ENCODE assay signal across 20 mouse cellular contexts in genomic region chr2:160667259-160667658, GRCm38 (mm10). TPM values are rescaled to one million over a fixed set of nuclear protein-coding genes. Genes with fewer than 3 reads are reported as not detected.
DNase-seq lines count a peak whose midpoint lies in the region; ATAC-seq and TF ChIP-seq lines count a peak whose summit lies in the region.
"Had no signal": no experiment of that assay in that cellular context is flagged by ENCODE, and none has a peak within 500 bp of the region (broad histone marks: within the 10 kb centered on the region; RNA-seq: fewer than 3 reads in every experiment).

No protein-coding gene starts in this region.

- no peak overlapping the region for H3K4me3 ChIP-seq in liver, embryonic 16.5 days (ENCODE audit: low read depth, low read length)
- H3K4me3 ChIP-seq in thymus, adult 2 months (ENCODE audit: control insufficient read depth, insufficient read depth, low read length), result no peak overlapping the region
- H3K4me3 ChIP-seq: erythroblast, embryonic 14.5 days; forebrain, embryonic 15.5 days; hindbrain, embryonic 12.5 days; kidney, embryonic 15.5 days; limb, embryonic 10.5 days; midbrain, embryonic 10.5 days; stomach, embryonic 15.5 days had no signal

- no peaks in the 10 kb centered on the region for H3K9me3 ChIP-seq in liver, embryonic 16.5 days (replicated peaks; ENCODE audit: control insufficient read depth, low read length)
- H3K9me3 ChIP-seq: forebrain, embryonic 15.5 days; hindbrain, embryonic 12.5 days; kidney, embryonic 15.5 days; limb, embryonic 10.5 days; midbrain, embryonic 10.5 days; stomach, embryonic 15.5 days had no signal

- WGBS in liver, embryonic 16.5 days (ENCODE audit: insufficient replicate concordance), result 33% methylated on average over 4 of the region's 4 CpGs
- WGBS in thymus, adult 2 months, result 68% methylated on average over 4 of the region's 4 CpGs

- H3K27me3 ChIP-seq in liver, embryonic 16.5 days (ENCODE audit: control insufficient read depth, insufficient read depth, low read depth, low read length), result no peaks in the 10 kb centered on the region
- H3K27me3 ChIP-seq in thymus, adult 2 months (ENCODE audit: control insufficient read depth, insufficient read depth, low read length), result no peaks in the 10 kb centered on the region
- H3K27me3 ChIP-seq: forebrain, embryonic 15.5 days; hindbrain, embryonic 12.5 days; kidney, embryonic 15.5 days; stomach, embryonic 15.5 days had no signal

- no peak for TF ChIP-seq POLR2A in thymus, adult 2 months (IDR thresholded peaks at IDR 0.05; ENCODE audit: control insufficient read depth, extremely low read depth, insufficient read depth, low read length, poor library complexity)

- H3K9ac ChIP-seq in liver, embryonic 16.5 days (ENCODE audit: low read depth, low read length), result no peak overlapping the region; the same call in 1 of the 2 replicates
- H3K9ac ChIP-seq: forebrain, embryonic 15.5 days; hindbrain, embryonic 12.5 days; kidney, embryonic 15.5 days; lung, embryonic 14.5 days; stomach, embryonic 15.5 days had no signal

- H3K36me3 ChIP-seq in liver, embryonic 16.5 days (ENCODE audit: control insufficient read depth, insufficient read depth), result peaks cover 18% of the 10 kb centered on the region
- peaks cover 21% of the 10 kb centered on the region for H3K36me3 ChIP-seq in thymus, adult 2 months (ENCODE audit: control insufficient read depth, insufficient read depth, low read length)

- no peak overlapping the region for H3K27ac ChIP-seq in liver, embryonic 16.5 days (ENCODE audit: low read length)
- no peak overlapping the region for H3K27ac ChIP-seq in thymus, adult 2 months (ENCODE audit: control insufficient read depth, insufficient read depth, low read length)
- H3K27ac ChIP-seq: forebrain, embryonic 15.5 days; hindbrain, embryonic 12.5 days; kidney, embryonic 15.5 days; limb, embryonic 10.5 days; midbrain, embryonic 10.5 days; stomach, embryonic 15.5 days had no signal

- peak; percentile 88 for DNase-seq in heart, adult 11 months
- DNase-seq in heart, adult 9 months (ENCODE audit: low spot score in 2 of 2), result no peak
- DNase-seq in c-Kit-positive CD71-negative TER-119-negative erythroid progenitor cells, embryonic 14.5 days (ENCODE audit: low read depth), result peak; percentile 28
- DNase-seq in left cerebral cortex, adult 8-10 months (ENCODE audit: low spot score in 2 of 2), result no peak
- no peak for DNase-seq in Muller cell, postnatal 12 days (ENCODE audit: inconsistent ontology term)
- no peak for DNase-seq in thymus, adult 2 months
- DNase-seq: cerebellum, adult 11-12 months; cerebellum, postnatal 25 days; heart, adult 18-20 months; lung, embryonic 14.5 days; spleen, adult 18-20 months had no signal

- peaks cover 5% of the 10 kb centered on the region for H3K4me1 ChIP-seq in liver, embryonic 16.5 days (ENCODE audit: control insufficient read depth, low read depth, low read length)
- no peaks in the 10 kb centered on the region for H3K4me1 ChIP-seq in thymus, adult 2 months (replicated peaks; ENCODE audit: control insufficient read depth, insufficient read depth, low read length)
- H3K4me1 ChIP-seq: forebrain, embryonic 15.5 days; hindbrain, embryonic 12.5 days; kidney, embryonic 15.5 days; limb, embryonic 10.5 days; midbrain, embryonic 10.5 days; stomach, embryonic 15.5 days had no signal

- ATAC-seq in liver, embryonic 16.5 days (ENCODE audit: low read depth), result 0 out of 2 replicates have a peak, but pooled peaks have one; percentile 5
- peak; percentile 97 for ATAC-seq in monocyte, adult 5-6 weeks (replicated peaks; ENCODE audit: insufficient number of reproducible peaks, low FRiP score, low TSS enrichment, poor library complexity, severe bottlenecking)
- ATAC-seq: forebrain, embryonic 15.5 days had no signal

- no peak for TF ChIP-seq CTCF in thymus, adult 2 months (IDR thresholded peaks at IDR 0.05; ENCODE audit: borderline replicate concordance, control insufficient read depth, extremely low read depth, insufficient read depth, low read length, poor library complexity)

- H3K4me2 ChIP-seq in liver, embryonic 16.5 days (ENCODE audit: low read depth, low read length), result no peak overlapping the region
- H3K4me2 ChIP-seq: forebrain, embryonic 15.5 days; hindbrain, embryonic 12.5 days; kidney, embryonic 15.5 days; lung, embryonic 14.5 days; stomach, embryonic 15.5 days had no signal

RNA-seq across cellular contexts. Expression of gene Top1, which starts 21.6 kb away (rescaled TPM):
- 55.7 and 60.3 TPM in 2 replicates for polyA plus RNA-seq in liver, embryonic 16.5 days (2015; fragmentation: Nextera tagmentation; extraction: Ambion mirVana)
- total RNA-seq in monocyte, adult 5-6 weeks (2017), result 127 to 181 TPM (median 138 TPM) in 3 replicates
- 10 to 100 TPM; 65.3 to 71.3 (median 70.4) TPM for total RNA-seq in left cerebral cortex, adult 8-10 months (2022)
- polyA plus RNA-seq in thymus, adult 2 months (2012; rRNA removed), result 21.2 and 30.2 TPM in 2 replicates

Comparison
In these comparisons a context has a peak if more than half of its experiments do, and no peak if none do; other contexts are left out.
1. DNase-seq: peak in heart, adult 11 months (single experiment) and c-Kit-positive CD71-negative TER-119-negative erythroid progenitor cells, embryonic 14.5 days (single experiment); none in heart, adult 9 months (0 of 2), left cerebral cortex, adult 8-10 months (0 of 2), Muller cell, postnatal 12 days (single experiment) and thymus, adult 2 months (single experiment).